Mouse (Mus musculus): ENCODE data around the gene Kmt5b. TPM values are rescaled to one million over a fixed set of nuclear protein-coding genes. Genes with fewer than 3 reads are reported as not detected.

The Kmt5b gene
- polyA plus RNA-seq, 1 experiment from 2014 or later = 30.4 TPM

GRCm38 (mm10) chr19:3862713-3863112, 95.5 kb downstream of the Kmt5b start:
- no peak overlapping the region for H3K4me3 ChIP-seq
- H3K9ac ChIP-seq = no peak overlapping the region
- 80% methylated on average over 2 of the region's 2 CpGs for WGBS
- no peak overlapping the region for H3K4me2 ChIP-seq (replicated peaks)
- no peaks in the 10 kb centered on the region for H3K27me3 ChIP-seq
- no peak for ATAC-seq (ENCODE audit: low FRiP score, low read depth)
- peaks cover 25% of the 10 kb centered on the region for H3K36me3 ChIP-seq
- H3K27ac ChIP-seq = no peak overlapping the region
- no peaks in the 10 kb centered on the region for H3K4me1 ChIP-seq
- no peaks in the 10 kb centered on the region for H3K9me3 ChIP-seq

GRCm38 (mm10) chr19:3864960-3865359, 97.7 kb downstream of the Kmt5b start:
- ATAC-seq (ENCODE audit: low FRiP score, low read depth) = no peak
- H3K9ac ChIP-seq = no peak overlapping the region
- H3K4me3 ChIP-seq = no peak overlapping the region
- H3K4me1 ChIP-seq = peaks cover 3% of the 10 kb centered on the region
- peaks cover 25% of the 10 kb centered on the region for H3K36me3 ChIP-seq
- no peaks in the 10 kb centered on the region for H3K9me3 ChIP-seq
- 86% methylated on average over 2 of the region's 2 CpGs for WGBS
- no peaks in the 10 kb centered on the region for H3K27me3 ChIP-seq
- H3K4me2 ChIP-seq (replicated peaks) = no peak overlapping the region
- no peak overlapping the region for H3K27ac ChIP-seq

Other genes with a start within 250 kb of the Kmt5b start
- gene Ppp6r3, start 191.7 kb upstream of the Kmt5b start, polyA plus RNA-seq (2015; fragmentation: Nextera tagmentation; extraction: Ambion mirVana) = 61.0 and 65.1 TPM in 2 replicates
- 7.1 and 7.7 TPM in 2 replicates for gene Lrp5, start 80.9 kb upstream of the Kmt5b start, polyA plus RNA-seq (2015; fragmentation: Nextera tagmentation; extraction: Ambion mirVana)
- gene 1810055G02Rik, start 59.1 kb upstream of the Kmt5b start, polyA plus RNA-seq (2015; fragmentation: Nextera tagmentation; extraction: Ambion mirVana) = 50.3 and 54.4 TPM in 2 replicates
- gene Chka, start 84.4 kb downstream of the Kmt5b start, polyA plus RNA-seq (2015; fragmentation: Nextera tagmentation; extraction: Ambion mirVana) = 46.0 and 47.8 TPM in 2 replicates
- 40.3 and 52.9 TPM in 2 replicates for gene Tcirg1, start 139.7 kb downstream of the Kmt5b start, polyA plus RNA-seq (2015; fragmentation: Nextera tagmentation; extraction: Ambion mirVana)
- 259 and 267 TPM in 2 replicates for gene Ndufs8, start 145.4 kb downstream of the Kmt5b start, polyA plus RNA-seq (2015; fragmentation: Nextera tagmentation; extraction: Ambion mirVana)
- 1.1 and 1.3 TPM in 2 replicates for gene Aldh3b1, start 162.4 kb downstream of the Kmt5b start, polyA plus RNA-seq (2015; fragmentation: Nextera tagmentation; extraction: Ambion mirVana)
- 14.2 and 15.0 TPM in 2 replicates for gene Unc93b1, start 167.8 kb downstream of the Kmt5b start, polyA plus RNA-seq (2015; fragmentation: Nextera tagmentation; extraction: Ambion mirVana)
- gene Aldh3b3, start 191.2 kb downstream of the Kmt5b start, polyA plus RNA-seq (2015; fragmentation: Nextera tagmentation; extraction: Ambion mirVana) = 0.05 TPM in 1 of 2 replicates, not detected in the other
- 7.8 and 9.3 TPM in 2 replicates for gene Aldh3b2, start 204.9 kb downstream of the Kmt5b start, polyA plus RNA-seq (2015; fragmentation: Nextera tagmentation; extraction: Ambion mirVana)
- gene Acy3, start 219.1 kb downstream of the Kmt5b start, polyA plus RNA-seq (2015; fragmentation: Nextera tagmentation; extraction: Ambion mirVana) = 4.6 and 6.8 TPM in 2 replicates
- not detected in 2 replicates for gene Tbx10, start 225.3 kb downstream of the Kmt5b start, polyA plus RNA-seq (2015; fragmentation: Nextera tagmentation; extraction: Ambion mirVana)
- gene Nudt8, start 233.2 kb downstream of the Kmt5b start, polyA plus RNA-seq (2015; fragmentation: Nextera tagmentation; extraction: Ambion mirVana) = 32.9 and 34.2 TPM in 2 replicates
- gene Gm49405, start 233.2 kb downstream of the Kmt5b start, polyA plus RNA-seq (2015; fragmentation: Nextera tagmentation; extraction: Ambion mirVana) = 4.5 and 4.7 TPM in 2 replicates
- gene Doc2g, start 235.9 kb downstream of the Kmt5b start, polyA plus RNA-seq (2015; fragmentation: Nextera tagmentation; extraction: Ambion mirVana) = 4.6 and 5.5 TPM in 2 replicates
- 188 and 199 TPM in 2 replicates for gene Ndufv1, start 245.4 kb downstream of the Kmt5b start, polyA plus RNA-seq (2015; fragmentation: Nextera tagmentation; extraction: Ambion mirVana)